Mouse (Mus musculus) stomach, embryonic 15.5 days (tissue): ENCODE measurements at regions not wholly inside any gene's neighbourhood (a gene's known extent, or its start where the extent isn't known, plus 50 kb on each side); places are given as distances from the start of the nearest gene placed in this dataset.

Experiments
- ATAC-seq: fragments of 200-750 bp; cut with Nextera tagmentation; 2 replicates; pipeline ENCODE4 v1.8.0; 2017; ENCODE audit warnings: low read depth, moderate number of reproducible peaks, moderate TSS enrichment; ENCODE audit not compliant: insufficient read depth, low FRiP score
- H3K27ac ChIP-seq: fragments of 300-500 bp; sonication (generic); 2 replicates; pipeline ENCODE4 v1.5.1; 2015; ENCODE audit warnings: mild to moderate bottlenecking, inconsistent platforms
- H3K27me3 ChIP-seq: fragments of 300-500 bp; sonication (generic); replicated peaks from 2 replicates; pipeline ENCODE4 v1.6.1; 2015; ENCODE audit warnings: inconsistent platforms
- H3K36me3 ChIP-seq: fragments of 300-500 bp; sonication (generic); 2 replicates; pipeline ENCODE4 v1.6.1; 2015; ENCODE audit warnings: inconsistent platforms
- H3K4me1 ChIP-seq: fragments of 300-500 bp; sonication (generic); 2 replicates; pipeline ENCODE4 v1.6.1; 2015; ENCODE audit warnings: inconsistent platforms
- H3K4me2 ChIP-seq: fragments of 300-500 bp; sonication (generic); 2 replicates; pipeline ENCODE4 v1.6.1; 2015; ENCODE audit warnings: mild to moderate bottlenecking, inconsistent platforms
- H3K4me3 ChIP-seq: fragments of 300-500 bp; sonication (generic); replicated peaks from 2 replicates; pipeline ENCODE4 v1.5.1; 2015; ENCODE audit warnings: inconsistent platforms
- H3K9ac ChIP-seq: fragments of 300-500 bp; sonication (generic); 2 replicates; pipeline ENCODE4 v1.6.1; 2015; ENCODE audit warnings: inconsistent platforms
- H3K9me3 ChIP-seq: fragments of 300-500 bp; sonication (generic); 2 replicates; pipeline ENCODE4 v1.6.1; 2016; ENCODE audit warnings: inconsistent platforms
- WGBS: fragments of 180-500 bp; shearing (Covaris S2); methylation state at CpG from one replicate; pipeline ENCODE4 v1.1.7; 2015; 5-methylcytosine and 5-hydroxymethylcytosine counted together

- WGBS: 81% methylated on average over 11 of the region's 11 CpGs
- no peak overlapping the region for H3K4me3 ChIP-seq
These were observed 343.8 kb downstream of the Tmem161b start for GRCm38 (mm10) chr13:84565644-84566532.

GRCm38 (mm10) chr13:84566533-84566832, 344.4 kb downstream of the Tmem161b start:
- no peaks in the 10 kb centered on the region for H3K27me3 ChIP-seq
- WGBS: 80% methylated on average over 6 of the region's 6 CpGs
- no peak overlapping the region for H3K9ac ChIP-seq
- H3K9me3 ChIP-seq: no peaks in the 10 kb centered on the region
- H3K27ac ChIP-seq: no peak overlapping the region
- no peak for ATAC-seq
- H3K4me1 ChIP-seq: no peaks in the 10 kb centered on the region
- no peak overlapping the region for H3K4me2 ChIP-seq
- H3K36me3 ChIP-seq: no peaks in the 10 kb centered on the region
- H3K4me3 ChIP-seq: no peak overlapping the region

More at GRCm38 (mm10) chr13:84565644-84566532, 343.8 kb downstream of the Tmem161b start:
- Histone ChIP-seq H3K9me3 (no peaks in the 10 kb centered on the region), H3K27ac (no peak overlapping the region), H3K36me3 (no peaks in the 10 kb centered on the region), H3K4me1 (no peaks in the 10 kb centered on the region), H3K9ac (no peak overlapping the region), H3K4me2 (no peak overlapping the region), H3K27me3 (no peaks in the 10 kb centered on the region)
- no peak for ATAC-seq

- no peaks in the 10 kb centered on the region for H3K4me1 ChIP-seq
- no peak overlapping the region for H3K4me3 ChIP-seq
- no peak overlapping the region for H3K9ac ChIP-seq
- no peaks in the 10 kb centered on the region for H3K27me3 ChIP-seq
- H3K36me3 ChIP-seq: no peaks in the 10 kb centered on the region
- H3K4me2 ChIP-seq: no peak overlapping the region
- no peak overlapping the region for H3K27ac ChIP-seq
- no peak for ATAC-seq
- H3K9me3 ChIP-seq: no peaks in the 10 kb centered on the region
These were observed 347.3 kb downstream of the Tmem161b start for GRCm38 (mm10) chr13:84569371-84569770.

- Histone ChIP-seq H3K4me3 (no peak overlapping the region), H3K9me3 (no peaks in the 10 kb centered on the region), H3K4me2 (no peak overlapping the region), H3K27ac (no peak overlapping the region), H3K36me3 (no peaks in the 10 kb centered on the region), H3K27me3 (no peaks in the 10 kb centered on the region), H3K4me1 (no peaks in the 10 kb centered on the region), H3K9ac (no peak overlapping the region)
- no peak for ATAC-seq
- WGBS: 77% methylated on average over 2 of the region's 2 CpGs
These were observed 348.1 kb downstream of the Tmem161b start for GRCm38 (mm10) chr13:84570206-84570605.

GRCm38 (mm10) chr13:84570984-84571844, 349.1 kb downstream of the Tmem161b start:
- Histone ChIP-seq H3K27ac (no peak overlapping the region), H3K4me1 (no peaks in the 10 kb centered on the region), H3K9me3 (no peaks in the 10 kb centered on the region), H3K4me2 (no peak overlapping the region), H3K27me3 (no peaks in the 10 kb centered on the region), H3K9ac (no peak overlapping the region), H3K4me3 (no peak overlapping the region), H3K36me3 (no peaks in the 10 kb centered on the region)
- WGBS: 33% methylated on average over 10 of the region's 10 CpGs
- ATAC-seq: no peak

GRCm38 (mm10) chr13:84571845-84572193, 349.7 kb downstream of the Tmem161b start:
- Histone ChIP-seq H3K4me3 (no peak overlapping the region), H3K36me3 (no peaks in the 10 kb centered on the region), H3K4me2 (no peak overlapping the region), H3K27me3 (no peaks in the 10 kb centered on the region), H3K9ac (no peak overlapping the region), H3K9me3 (no peaks in the 10 kb centered on the region), H3K4me1 (no peaks in the 10 kb centered on the region), H3K27ac (no peak overlapping the region)
- WGBS: 87% methylated on average over 3 of the region's 3 CpGs
- no peak for ATAC-seq

GRCm38 (mm10) chr13:84572231-84572630, 350.1 kb downstream of the Tmem161b start:
- 87% methylated on average over 2 of the region's 2 CpGs for WGBS
- ATAC-seq: no peak
- Histone ChIP-seq H3K4me1 (no peaks in the 10 kb centered on the region), H3K36me3 (no peaks in the 10 kb centered on the region), H3K4me2 (no peak overlapping the region), H3K27ac (no peak overlapping the region), H3K9me3 (no peaks in the 10 kb centered on the region), H3K4me3 (no peak overlapping the region), H3K27me3 (no peaks in the 10 kb centered on the region), H3K9ac (no peak overlapping the region)

- H3K4me2 ChIP-seq: no peak overlapping the region
- no peak overlapping the region for H3K4me3 ChIP-seq
- H3K27me3 ChIP-seq: no peaks in the 10 kb centered on the region
- H3K27ac ChIP-seq: no peak overlapping the region
- H3K36me3 ChIP-seq: no peaks in the 10 kb centered on the region
- no peak overlapping the region for H3K9ac ChIP-seq
- no peaks in the 10 kb centered on the region for H3K9me3 ChIP-seq
- no peaks in the 10 kb centered on the region for H3K4me1 ChIP-seq
- no peak for ATAC-seq
These were observed 374.6 kb downstream of the Tmem161b start for GRCm38 (mm10) chr13:84596585-84597142.

GRCm38 (mm10) chr13:84602612-84603011, 380.5 kb downstream of the Tmem161b start:
- Histone ChIP-seq H3K36me3 (no peaks in the 10 kb centered on the region), H3K27ac (no peak overlapping the region), H3K27me3 (no peaks in the 10 kb centered on the region), H3K9me3 (no peaks in the 10 kb centered on the region), H3K4me2 (no peak overlapping the region), H3K4me1 (no peaks in the 10 kb centered on the region), H3K9ac (no peak overlapping the region), H3K4me3 (no peak overlapping the region)
- WGBS: 86% methylated on average over 1 of the region's 1 CpGs
- ATAC-seq: no peak

GRCm38 (mm10) chr13:84612497-84612896, 390.4 kb downstream of the Tmem161b start:
- H3K27ac ChIP-seq: no peak overlapping the region
- H3K36me3 ChIP-seq: no peaks in the 10 kb centered on the region
- no peaks in the 10 kb centered on the region for H3K27me3 ChIP-seq
- 36% methylated on average over 4 of the region's 4 CpGs for WGBS
- H3K9me3 ChIP-seq: no peaks in the 10 kb centered on the region
- no peak for ATAC-seq
- no peaks in the 10 kb centered on the region for H3K4me1 ChIP-seq
- no peak overlapping the region for H3K9ac ChIP-seq
- no peak overlapping the region for H3K4me3 ChIP-seq
- H3K4me2 ChIP-seq: no peak overlapping the region

- Histone ChIP-seq H3K9ac (no peak overlapping the region), H3K4me2 (no peak overlapping the region), H3K9me3 (no peaks in the 10 kb centered on the region), H3K4me1 (no peaks in the 10 kb centered on the region), H3K4me3 (no peak overlapping the region), H3K27ac (no peak overlapping the region), H3K27me3 (no peaks in the 10 kb centered on the region), H3K36me3 (no peaks in the 10 kb centered on the region)
- no peak for ATAC-seq
- WGBS: 61% methylated on average over 2 of the region's 2 CpGs
These were observed 390.9 kb downstream of the Tmem161b start for GRCm38 (mm10) chr13:84613004-84613403.

GRCm38 (mm10) chr13:84624691-84625090, 402.6 kb downstream of the Tmem161b start:
- Histone ChIP-seq H3K4me1 (no peaks in the 10 kb centered on the region), H3K36me3 (no peaks in the 10 kb centered on the region), H3K9ac (no peak overlapping the region), H3K9me3 (no peaks in the 10 kb centered on the region), H3K27ac (no peak overlapping the region), H3K4me3 (no peak overlapping the region), H3K27me3 (no peaks in the 10 kb centered on the region), H3K4me2 (no peak overlapping the region)
- no peak for ATAC-seq
- 83% methylated on average over 5 of the region's 5 CpGs for WGBS
